Mouse (Mus musculus): ENCODE measurements around the gene Cldn2.
A peak's percentile ranks its signal among the peaks of the same experiment; 100 is the strongest.
"Not testable (repeated sequence)": the region's sequence is repeated elsewhere in the genome, so short reads cannot be mapped to it uniquely, and the experiment has no call there.

Cldn2 gene

GRCm38 (mm10) chrX:139800406-139800878, at the start of gene Cldn2:
Cldn2 (plus strand) TSS chrX:139800828.
- DNase-seq, result no peak

GRCm38 (mm10) chrX:139751855-139752254, 48.8 kb upstream of the Cldn2 start:
- DNase-seq, result no peak

- not testable (repeated sequence) for DNase-seq
These were observed 42.0 kb upstream of the Cldn2 start for GRCm38 (mm10) chrX:139758634-139759033.

- peak; percentile 6 for DNase-seq
These were observed 38.1 kb upstream of the Cldn2 start for GRCm38 (mm10) chrX:139762546-139762945.

- DNase-seq, result no peak
These were observed 30.5 kb upstream of the Cldn2 start for GRCm38 (mm10) chrX:139769975-139770637.

GRCm38 (mm10) chrX:139774309-139775083, 26.1 kb upstream of the Cldn2 start:
- no peak for DNase-seq

- no peak for DNase-seq
These were observed 25.5 kb upstream of the Cldn2 start for GRCm38 (mm10) chrX:139775084-139775612.

GRCm38 (mm10) chrX:139777357-139777756, 23.3 kb upstream of the Cldn2 start:
- DNase-seq, result no peak

GRCm38 (mm10) chrX:139778886-139779285, 21.7 kb upstream of the Cldn2 start:
- no peak for DNase-seq

- DNase-seq, result no peak
These were observed 21.2 kb upstream of the Cldn2 start for GRCm38 (mm10) chrX:139779401-139779800.

- DNase-seq, result no peak
These were observed 19.6 kb upstream of the Cldn2 start for GRCm38 (mm10) chrX:139780988-139781387.

GRCm38 (mm10) chrX:139781563-139781962, 19.1 kb upstream of the Cldn2 start:
- no peak for DNase-seq

- DNase-seq, result no peak
These were observed 18.2 kb upstream of the Cldn2 start, which contains the start of gene Ripply1 for GRCm38 (mm10) chrX:139782278-139783044. Ripply1 (minus strand) TSS chrX:139782353.

GRCm38 (mm10) chrX:139783045-139783422, 17.6 kb upstream of the Cldn2 start:
- DNase-seq, result no peak

GRCm38 (mm10) chrX:139785764-139786163, 14.9 kb upstream of the Cldn2 start:
- DNase-seq, result no peak

GRCm38 (mm10) chrX:139794072-139794845, 6.4 kb upstream of the Cldn2 start:
- no peak for DNase-seq

GRCm38 (mm10) chrX:139796037-139796436, 4.6 kb upstream of the Cldn2 start:
- no peak for DNase-seq

GRCm38 (mm10) chrX:139797875-139798274, 2.8 kb upstream of the Cldn2 start:
- DNase-seq, result no peak

- no peak for DNase-seq
These were observed 675 bp upstream of the Cldn2 start for GRCm38 (mm10) chrX:139799953-139800352.

- DNase-seq, result no peak
These were observed 2.4 kb downstream of the Cldn2 start for GRCm38 (mm10) chrX:139803028-139803427.

GRCm38 (mm10) chrX:139805918-139806317, 5.3 kb downstream of the Cldn2 start:
- DNase-seq, result no peak

GRCm38 (mm10) chrX:139807391-139807790, 6.8 kb downstream of the Cldn2 start:
- no peak for DNase-seq
